10 mouse cellular contexts compared by ENCODE assay signal in genomic region chr4:136735856-136736255, GRCm38 (mm10).
A peak's percentile ranks its signal among the peaks of the same experiment; 100 is the strongest.
DNase-seq lines count a peak whose midpoint lies in the region; ATAC-seq lines count a peak whose summit lies in the region.
"Had no signal": no experiment of that assay in that cellular context is flagged by ENCODE, and none has a peak within 500 bp of the region (broad histone marks: within the 10 kb centered on the region; RNA-seq: fewer than 3 reads in every experiment).

No protein-coding gene starts in this region.

- H3K27ac ChIP-seq in heart, embryonic 12.5 days (ENCODE audit: poor library complexity, severe bottlenecking), result no peak overlapping the region
- H3K27ac ChIP-seq: embryonic facial prominence, embryonic 15.5 days had no signal

- no peaks in the 10 kb centered on the region for H3K36me3 ChIP-seq in heart, embryonic 12.5 days
- H3K36me3 ChIP-seq: embryonic facial prominence, embryonic 15.5 days had no signal

- peak; percentile 75 to 89 for DNase-seq in heart, adult 18-20 months
- DNase-seq in NIH3T3 (ENCODE audit: low read depth), result peak; percentile 19
- peak; percentile 52 for DNase-seq in cerebellum, adult 9-10 months
- peak; percentile 61 to 80 for DNase-seq in heart, postnatal 14 days
- no peak for DNase-seq in spleen, postnatal 14 days (ENCODE audit: low spot score in 2 of 2)
- DNase-seq in embryo, embryonic 9.5 days (ENCODE audit: extremely low spot score), result no peak
- DNase-seq: liver, postnatal 0 days had no signal

- no peaks in the 10 kb centered on the region for H3K9me3 ChIP-seq in heart, embryonic 12.5 days (replicated peaks)
- H3K9me3 ChIP-seq: embryonic facial prominence, embryonic 15.5 days; megakaryocyte, embryonic 14.5 days had no signal

- peaks cover 21% of the 10 kb centered on the region for H3K27me3 ChIP-seq in heart, embryonic 12.5 days (replicated peaks)
- H3K27me3 ChIP-seq: embryonic facial prominence, embryonic 15.5 days had no signal

- H3K4me2 ChIP-seq in heart, embryonic 12.5 days, result no peak overlapping the region
- H3K4me2 ChIP-seq: embryonic facial prominence, embryonic 15.5 days had no signal

- no peak overlapping the region for H3K4me3 ChIP-seq in heart, embryonic 12.5 days
- H3K4me3 ChIP-seq: embryonic facial prominence, embryonic 15.5 days; megakaryocyte, embryonic 14.5 days had no signal

- WGBS in heart, embryonic 12.5 days, result 47% methylated on average over 4 of the region's 4 CpGs

- H3K9ac ChIP-seq in heart, embryonic 12.5 days, result no peak overlapping the region
- H3K9ac ChIP-seq: embryonic facial prominence, embryonic 15.5 days; liver, postnatal 0 days had no signal

- peaks cover 67% of the 10 kb centered on the region for H3K4me1 ChIP-seq in heart, embryonic 12.5 days (replicated peaks)

- intact Hi-C loops in heart, postnatal 14 days (cut with DNase I), result no loop called here

- ATAC-seq in heart, embryonic 12.5 days (ENCODE audit: insufficient number of reproducible peaks, low FRiP score), result no peak
- ATAC-seq: liver, postnatal 0 days had no signal

Comparison
In these comparisons a context has a peak if more than half of its experiments do, and no peak if none do; other contexts are left out.
1. DNase-seq: peak in heart, adult 18-20 months (2 of 2), NIH3T3 (single experiment), cerebellum, adult 9-10 months (single experiment) and heart, postnatal 14 days (2 of 2); none in spleen, postnatal 14 days (0 of 2) and embryo, embryonic 9.5 days (single experiment).